Mouse (Mus musculus): ENCODE measurements around the gene Slc7a9. TPM values are rescaled to one million over a fixed set of nuclear protein-coding genes. Genes with fewer than 3 reads are reported as not detected.

Slc7a9 gene
- 1 to 10 TPM in 1 of 2 experiments, under 1 TPM in 1; 0.17 to 6.3 TPM for total RNA-seq (2021)
- long read RNA-seq, experiment 1 = 0 reads
- long read RNA-seq, experiment 2, partial matches to known transcripts = 3 of 11 reads
- long read RNA-seq, experiment 2, other reads (novel, unspliced or antisense) = 2 of 11 reads

GRCm38 (mm10) chr7:35447996-35448846 is at the start of gene Slc7a9:
TSS of gene Slc7a9 (plus strand) at chr7:35448796.
- DNase-seq (ENCODE audit: low spot score in 2 of 2) = no peak

- no peak for DNase-seq (ENCODE audit: low spot score in 2 of 2)
These were observed 47.4 kb upstream of the Slc7a9 start for GRCm38 (mm10) chr7:35401169-35401568.

GRCm38 (mm10) chr7:35415226-35415625 is 33.4 kb upstream of the Slc7a9 start:
- DNase-seq (ENCODE audit: low spot score in 2 of 2) = no peak

GRCm38 (mm10) chr7:35415801-35416653 is 32.6 kb upstream of the Slc7a9 start:
- DNase-seq (ENCODE audit: low spot score in 2 of 2) = no peak

- no peak for DNase-seq (ENCODE audit: low spot score in 2 of 2)
These were observed 32.0 kb upstream of the Slc7a9 start for GRCm38 (mm10) chr7:35416654-35416948.

GRCm38 (mm10) chr7:35423071-35423470 is 25.5 kb upstream of the Slc7a9 start:
- DNase-seq (ENCODE audit: low spot score in 2 of 2) = no peak

- DNase-seq (ENCODE audit: low spot score in 2 of 2) = no peak
These were observed 20.4 kb upstream of the Slc7a9 start for GRCm38 (mm10) chr7:35428146-35428545.

GRCm38 (mm10) chr7:35435266-35435665 is 13.3 kb upstream of the Slc7a9 start:
- no peak for DNase-seq (ENCODE audit: low spot score in 2 of 2)

- DNase-seq (ENCODE audit: low spot score in 2 of 2) = no peak
These were observed 1.1 kb upstream of the Slc7a9 start for GRCm38 (mm10) chr7:35447501-35447900.

- DNase-seq (ENCODE audit: low spot score in 2 of 2) = no peak
These were observed 271 bp downstream of the Slc7a9 start for GRCm38 (mm10) chr7:35448867-35449266.

GRCm38 (mm10) chr7:35456091-35456814 is 7.7 kb downstream of the Slc7a9 start:
- no peak for DNase-seq (ENCODE audit: low spot score in 2 of 2)

GRCm38 (mm10) chr7:35460971-35461370 is 12.4 kb downstream of the Slc7a9 start:
- no peak for DNase-seq (ENCODE audit: low spot score in 2 of 2)

- no peak for DNase-seq (ENCODE audit: low spot score in 2 of 2)
These were observed 16.4 kb downstream of the Slc7a9 start for GRCm38 (mm10) chr7:35465027-35465426.

GRCm38 (mm10) chr7:35467856-35468255 is 19.3 kb downstream of the Slc7a9 start:
- DNase-seq (ENCODE audit: low spot score in 2 of 2) = no peak

- DNase-seq (ENCODE audit: low spot score in 2 of 2) = no peak
These were observed 22.2 kb downstream of the Slc7a9 start for GRCm38 (mm10) chr7:35470794-35471193.

GRCm38 (mm10) chr7:35476457-35476856 is 27.9 kb downstream of the Slc7a9 start:
- no peak for DNase-seq (ENCODE audit: low spot score in 2 of 2)

GRCm38 (mm10) chr7:35485126-35485525 is 36.5 kb downstream of the Slc7a9 start:
- no peak for DNase-seq (ENCODE audit: low spot score in 2 of 2)

- DNase-seq (ENCODE audit: low spot score in 2 of 2) = no peak
These were observed 38.0 kb downstream of the Slc7a9 start for GRCm38 (mm10) chr7:35486553-35486952.

- no peak for DNase-seq (ENCODE audit: low spot score in 2 of 2)
These were observed 41.6 kb downstream of the Slc7a9 start for GRCm38 (mm10) chr7:35490186-35490585.

- no peak for DNase-seq (ENCODE audit: low spot score in 2 of 2)
These were observed 42.4 kb downstream of the Slc7a9 start for GRCm38 (mm10) chr7:35491005-35491404.

- DNase-seq (ENCODE audit: low spot score in 2 of 2) = no peak
These were observed 48.9 kb downstream of the Slc7a9 start for GRCm38 (mm10) chr7:35497516-35497915.
